Mouse (Mus musculus): ENCODE results near the gene Mycbp2. TPM values are rescaled to one million over a fixed set of nuclear protein-coding genes. Genes with fewer than 3 reads are reported as not detected.

Gene Mycbp2
- polyA plus RNA-seq, 1 experiment from 2014 or later, result 78.9 TPM

Other genes starting within 250 kb of the Mycbp2 start
- 34.5 and 36.2 TPM in 2 replicates for gene Fbxl3, start 247.2 kb downstream of the Mycbp2 start, polyA plus RNA-seq (2014; fragmentation: Nextera tagmentation; extraction: Ambion mirVana)
- 0.10 and 0.36 TPM in 2 replicates for gene Scel, start 166.5 kb upstream of the Mycbp2 start, polyA plus RNA-seq (2014; fragmentation: Nextera tagmentation; extraction: Ambion mirVana)

Measured in hindbrain, embryonic 14.5 days (tissue).